15 mouse cellular contexts compared by ENCODE assay signal in genomic region chr16:30490791-30491190, GRCm38 (mm10). TPM values are rescaled to one million over a fixed set of nuclear protein-coding genes. Genes with fewer than 3 reads are reported as not detected.
"Had no signal": no experiment of that assay in that cellular context is flagged by ENCODE, and none has a peak within 500 bp of the region (broad histone marks: within the 10 kb centered on the region; RNA-seq: fewer than 3 reads in every experiment).

No protein-coding gene starts in this region.

- H3K9ac ChIP-seq: limb, embryonic 13.5 days; liver, embryonic 15.5 days; midbrain, embryonic 15.5 days; neural tube, embryonic 13.5 days had no signal

- H3K9me3 ChIP-seq: limb, embryonic 13.5 days; liver, embryonic 15.5 days; megakaryocyte, embryonic 14.5 days; midbrain, embryonic 15.5 days; neural tube, embryonic 13.5 days had no signal

- H3K27ac ChIP-seq: limb, embryonic 13.5 days; liver, embryonic 15.5 days; macrophage; midbrain, embryonic 15.5 days; neural tube, embryonic 13.5 days had no signal

- H3K4me3 ChIP-seq: limb, embryonic 13.5 days; liver, embryonic 15.5 days; megakaryocyte, embryonic 14.5 days; midbrain, embryonic 15.5 days; neural tube, embryonic 13.5 days had no signal

- H3K36me3 ChIP-seq: limb, embryonic 13.5 days; liver, embryonic 15.5 days; midbrain, embryonic 15.5 days; neural tube, embryonic 13.5 days had no signal

- DNase-seq: kidney, postnatal 10 days; left cerebral cortex, postnatal 4 days; lung, adult 2 months; lung, postnatal 10 days; right cerebral cortex, adult 18-20 months; right cerebral cortex, postnatal 25 days; thymus, postnatal 4 days had no signal

- H3K4me2 ChIP-seq: limb, embryonic 13.5 days; liver, embryonic 15.5 days; midbrain, embryonic 11.5 days; midbrain, embryonic 15.5 days; neural tube, embryonic 13.5 days had no signal

- H3K27me3 ChIP-seq: limb, embryonic 13.5 days; liver, embryonic 15.5 days; midbrain, embryonic 15.5 days; neural tube, embryonic 13.5 days had no signal

- H3K4me1 ChIP-seq: limb, embryonic 13.5 days; liver, embryonic 15.5 days; midbrain, embryonic 15.5 days had no signal

- ATAC-seq: midbrain, embryonic 15.5 days had no signal

RNA-seq across cellular contexts. Expression of gene Tmem44, which starts 59.9 kb away (rescaled TPM):
- total RNA-seq: monocyte, adult 5-6 weeks had no signal
- polyA plus RNA-seq: macrophage had no signal
